Mouse (Mus musculus): ENCODE measurements around the gene Ankrd9. TPM values are rescaled to one million over a fixed set of nuclear protein-coding genes. Genes with fewer than 3 reads are reported as not detected.

Ankrd9 gene
- total and polyA plus RNA-seq, 3 experiments, result 13.8 to 26.0 TPM; not detected in 1

GRCm38 (mm10) chr12:110932820-110933219 lies 46.0 kb downstream of the Ankrd9 start:
- H3K36me3 ChIP-seq (ENCODE audit: control insufficient read depth in 1 of 2, insufficient read depth in 2 of 2, low read length in 2 of 2), result no peaks in the 10 kb centered on the region; a peak in 1 of 4 replicates
- H3K4me3 ChIP-seq (ENCODE audit: control insufficient read depth in 1 of 2, insufficient read depth in 1 of 2, low read depth in 2 of 2, low read length in 2 of 2), result no peak overlapping the region

More at GRCm38 (mm10) chr12:110932820-110933219, 46.0 kb downstream of the Ankrd9 start:
- Histone ChIP-seq H3K9ac (ENCODE audit: control insufficient read depth, low read depth, low read length, poor library complexity, severe bottlenecking) (no peak overlapping the region), H3K79me2 (ENCODE audit: control insufficient read depth, insufficient read depth, low read length, poor library complexity) (no peaks in the 10 kb centered on the region), H3K27ac (ENCODE audit: control insufficient read depth, low read depth, low read length) (no peak overlapping the region), H3K9me3 (replicated peaks; ENCODE audit: insufficient read depth, low read length) (no peaks in the 10 kb centered on the region), H3K4me1 (ENCODE audit: control insufficient read depth in 1 of 2, insufficient read depth in 2 of 2, low read length in 2 of 2) (no peaks in the 10 kb centered on the region), H3K27me3 (ENCODE audit: control insufficient read depth in 1 of 2, insufficient read depth in 2 of 2, low read length in 2 of 2) (no peaks in the 10 kb centered on the region)
- no peak for DNase-seq (ENCODE audit: low read depth, low spot score)
- TF ChIP-seq ZKSCAN1 (IDR thresholded peaks at IDR 0.05; ENCODE audit: low read depth, low read length), result no peak

Other genes starting within 250 kb of the Ankrd9 start
- 21.9 and 25.8 TPM in 2 replicates for gene Wdr20, start 241.1 kb downstream of the Ankrd9 start, total RNA-seq (2012; rRNA removed)
- 10 to 100 TPM in 1 of 2 experiments, not detected in 1; 18.8 TPM for gene Wdr20, start 241.1 kb downstream of the Ankrd9 start, polyA plus RNA-seq (2012; ENCODE audit: insufficient read depth in 1 of 2, insufficient read length in 2 of 2, low read depth in 1 of 2, low replicate concordance in 2 of 2, missing spikeins in 1 of 2)
- gene Mok, start 138.1 kb downstream of the Ankrd9 start, total RNA-seq (2012; rRNA removed), result 0.39 and 1.2 TPM in 2 replicates
- 1 to 10 TPM in 1 of 2 experiments, not detected in 1; 1.6 TPM for gene Mok, start 138.1 kb downstream of the Ankrd9 start, polyA plus RNA-seq (2012; ENCODE audit: insufficient read depth in 1 of 2, insufficient read length in 2 of 2, low read depth in 1 of 2, low replicate concordance in 2 of 2, missing spikeins in 1 of 2)
- gene Zfp839, start 128.8 kb downstream of the Ankrd9 start, total RNA-seq (2012; rRNA removed), result 2.7 and 4.2 TPM in 2 replicates
- 1 to 10 TPM in 1 of 2 experiments, not detected in 1; 5.0 TPM for gene Zfp839, start 128.8 kb downstream of the Ankrd9 start, polyA plus RNA-seq (2012; ENCODE audit: insufficient read depth in 1 of 2, insufficient read length in 2 of 2, low read depth in 1 of 2, low replicate concordance in 2 of 2, missing spikeins in 1 of 2)
- 189 and 210 TPM in 2 replicates for gene Cinp, start 89.9 kb downstream of the Ankrd9 start, total RNA-seq (2012; rRNA removed)
- 100 to 1,000 TPM in 1 of 2 experiments, not detected in 1; 162 TPM for gene Cinp, start 89.9 kb downstream of the Ankrd9 start, polyA plus RNA-seq (2012; ENCODE audit: insufficient read depth in 1 of 2, insufficient read length in 2 of 2, low read depth in 1 of 2, low replicate concordance in 2 of 2, missing spikeins in 1 of 2)
- 5.9 and 6.0 TPM in 2 replicates for gene Tecpr2, start 89.8 kb downstream of the Ankrd9 start, total RNA-seq (2012; rRNA removed)
- gene Tecpr2, start 89.8 kb downstream of the Ankrd9 start, polyA plus RNA-seq (2012; ENCODE audit: insufficient read depth in 1 of 2, insufficient read length in 2 of 2, low read depth in 1 of 2, low replicate concordance in 2 of 2, missing spikeins in 1 of 2), result 1 to 10 TPM in 1 of 2 experiments, not detected in 1; 5.8 TPM
- gene Rcor1, start 60.3 kb upstream of the Ankrd9 start, total RNA-seq (2012; rRNA removed), result 23.1 and 24.0 TPM in 2 replicates
- gene Rcor1, start 60.3 kb upstream of the Ankrd9 start, polyA plus RNA-seq (2012; ENCODE audit: insufficient read depth in 1 of 2, insufficient read length in 2 of 2, low read depth in 1 of 2, low replicate concordance in 2 of 2, missing spikeins in 1 of 2), result 10 to 100 TPM; 37.1 to 44.3 TPM
- gene Traf3, start 187.3 kb upstream of the Ankrd9 start, total RNA-seq (2012; rRNA removed), result 21.1 and 21.4 TPM in 2 replicates
- 10 to 100 TPM in 1 of 2 experiments, not detected in 1; 40.7 TPM for gene Traf3, start 187.3 kb upstream of the Ankrd9 start, polyA plus RNA-seq (2012; ENCODE audit: insufficient read depth in 1 of 2, insufficient read length in 2 of 2, low read depth in 1 of 2, low replicate concordance in 2 of 2, missing spikeins in 1 of 2)
- gene 4930595D18Rik, start 205.5 kb upstream of the Ankrd9 start, total RNA-seq (2012; rRNA removed), result not detected in 2 replicates
- under 1 TPM in 1 of 2 experiments, not detected in 1; 0.35 TPM for gene 4930595D18Rik, start 205.5 kb upstream of the Ankrd9 start, polyA plus RNA-seq (2012; ENCODE audit: insufficient read depth in 1 of 2, insufficient read length in 2 of 2, low read depth in 1 of 2, low replicate concordance in 2 of 2, missing spikeins in 1 of 2)